Mouse (Mus musculus) heart, adult 9 months (tissue): ENCODE results near the gene Rbm6.
A peak's percentile ranks its signal among the peaks of the same experiment; 100 is the strongest.

Source experiments
- DNase-seq, 2 experiments: peaks; one replicate each; pipeline ENCODE4 v3.0.0; 2022; ENCODE audit warnings: low spot score in 2 of 2

Gene Rbm6

DNA sequence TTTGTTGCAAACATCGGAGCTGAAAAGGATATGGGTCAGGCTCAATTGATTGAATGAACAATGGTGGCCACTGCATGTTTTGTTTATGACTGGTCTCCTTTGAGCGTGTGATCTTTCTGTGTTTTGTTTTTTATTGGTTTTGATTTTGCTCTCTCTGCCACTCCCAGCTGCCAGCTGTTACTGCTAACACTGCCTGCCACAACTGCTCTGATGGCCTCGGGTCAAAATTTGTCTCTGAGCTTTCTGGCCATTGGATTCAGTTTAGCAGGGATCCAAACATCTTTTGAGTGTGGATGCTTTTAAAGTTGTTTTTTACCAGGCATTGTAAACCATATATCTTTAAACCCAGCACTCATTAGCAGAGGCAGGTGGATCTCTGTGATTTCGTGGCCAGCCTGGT, 7.4 kb upstream of the Rbm6 start:
- DNase-seq: no peak

DNA sequence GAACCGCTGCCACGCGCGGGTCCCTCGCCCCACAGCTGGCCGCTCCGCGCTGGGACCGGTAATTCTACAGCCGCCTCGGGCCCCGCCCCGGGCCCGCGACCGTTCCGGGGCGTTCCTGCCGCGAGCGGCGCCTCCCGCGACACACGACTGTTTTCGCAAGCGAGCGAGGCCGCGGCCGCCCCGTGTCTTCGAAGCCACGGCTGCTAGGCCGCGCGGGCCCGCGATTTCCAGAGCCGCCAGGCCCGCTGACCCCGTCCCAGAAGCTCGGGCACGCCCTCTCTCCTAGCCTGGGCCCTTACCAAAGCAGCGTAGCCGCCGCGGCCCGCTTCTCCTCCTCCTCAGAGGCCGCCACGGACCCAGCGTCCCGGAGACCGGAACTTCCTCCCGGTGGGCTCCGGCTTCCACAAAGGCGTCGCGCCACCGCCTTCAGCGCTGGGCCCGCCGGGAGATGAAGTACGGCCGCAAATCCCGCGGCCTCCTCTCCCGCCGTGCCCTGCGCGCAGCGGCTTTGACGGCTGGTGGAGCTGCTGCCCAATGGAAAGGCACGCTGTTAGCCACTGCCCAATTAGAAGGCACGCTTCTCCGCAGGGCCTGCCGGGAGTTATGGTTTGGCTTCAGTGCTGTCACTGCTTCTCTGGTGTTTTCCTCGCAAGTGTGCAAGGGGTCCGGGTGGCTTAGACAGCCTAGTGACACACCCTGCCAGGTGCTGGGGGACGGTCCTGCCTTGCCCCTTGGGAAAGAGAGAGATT, 513 bp downstream of the Rbm6 start:
- DNase-seq: peak; percentile 95 to 96

- no peak for DNase-seq
Observed at GRCm38 (mm10) chr9:107866081-107866480, 7.0 kb downstream of the Rbm6 start.

GRCm38 (mm10) chr9:107864493-107864892, 8.5 kb downstream of the Rbm6 start:
- no peak for DNase-seq

- DNase-seq: no peak
Observed at GRCm38 (mm10) chr9:107858343-107858742, 14.7 kb downstream of the Rbm6 start.

DNA sequence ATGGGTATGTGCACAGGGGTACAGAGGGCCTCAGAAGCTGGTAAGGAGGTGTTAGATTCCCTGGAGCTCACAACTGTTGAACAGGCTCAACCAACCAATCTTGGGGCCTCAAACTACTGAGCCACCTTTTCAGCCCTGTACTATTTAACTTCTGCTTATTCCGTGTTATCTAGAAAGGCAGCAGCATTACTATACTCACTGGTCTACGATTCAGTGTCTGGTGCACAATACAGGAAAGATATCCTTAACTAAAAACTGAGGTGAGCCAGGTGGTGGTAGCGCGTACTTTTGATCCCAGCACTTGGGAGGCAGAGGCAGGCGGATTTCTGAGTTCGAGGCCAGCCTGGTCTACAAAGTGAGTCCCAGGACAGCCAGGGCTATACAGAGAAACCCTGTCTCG, 24.1 kb downstream of the Rbm6 start:
- no peak for DNase-seq

- no peak for DNase-seq
Observed at GRCm38 (mm10) chr9:107842709-107843108, 30.3 kb downstream of the Rbm6 start.

DNA sequence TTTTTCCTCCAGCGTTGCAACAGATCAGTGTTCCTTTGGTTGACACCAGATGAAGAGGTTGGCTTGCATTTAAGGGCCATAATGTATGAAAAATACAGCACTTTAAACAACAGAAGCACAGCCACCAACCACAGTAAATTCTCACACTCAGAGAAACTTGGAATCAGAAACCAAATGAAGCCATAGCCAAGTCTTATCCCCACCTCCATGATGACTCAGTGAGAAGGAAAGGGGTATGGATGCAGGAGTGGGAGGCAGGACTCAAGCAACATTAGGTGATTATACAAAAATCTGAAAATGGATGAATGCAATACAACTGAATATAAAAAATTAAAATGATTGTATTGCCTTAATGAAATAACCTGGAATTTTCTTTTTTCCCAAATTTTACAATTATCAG, 34.2 kb downstream of the Rbm6 start:
- DNase-seq: no peak

- DNase-seq: no peak
Observed at GRCm38 (mm10) chr9:107833826-107834225, 39.2 kb downstream of the Rbm6 start.

DNA sequence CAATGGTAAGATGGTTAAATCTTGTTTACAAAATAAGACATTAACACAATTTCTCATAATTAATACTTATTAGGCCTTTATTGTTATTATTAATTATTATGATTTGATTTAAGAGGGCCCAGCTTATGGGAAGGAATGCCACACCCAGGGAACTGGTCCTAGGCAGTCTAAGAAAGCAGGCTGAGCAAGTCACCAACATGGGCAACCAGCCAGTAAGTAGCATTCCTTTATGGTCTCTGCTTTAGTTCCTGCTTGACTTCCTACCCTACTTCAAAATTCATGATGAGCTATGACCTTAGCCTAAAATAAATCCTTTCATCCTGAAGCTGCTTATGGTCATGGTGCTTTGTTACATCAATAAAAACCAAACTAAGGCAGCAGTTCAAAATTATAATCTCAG, 41.3 kb downstream of the Rbm6 start:
- DNase-seq: no peak

DNA sequence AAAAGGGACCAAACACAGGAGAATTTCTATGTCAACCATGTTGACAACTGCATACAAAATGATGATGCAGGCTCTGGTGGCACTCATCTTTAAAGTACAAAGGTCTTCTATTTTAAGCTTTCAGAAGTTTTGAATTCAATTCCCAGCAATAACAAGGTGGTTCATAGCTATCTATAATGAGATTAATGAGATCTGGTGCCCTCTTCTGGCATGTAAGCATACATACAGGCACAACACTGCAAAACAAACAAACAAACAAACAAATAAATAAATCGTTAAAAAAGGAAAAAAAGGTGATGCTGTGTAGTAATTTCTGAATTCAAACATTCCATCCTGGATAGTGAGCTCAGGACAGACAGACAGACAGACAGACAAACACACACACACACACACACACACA, 60.9 kb downstream of the Rbm6 start:
- no peak for DNase-seq

DNA sequence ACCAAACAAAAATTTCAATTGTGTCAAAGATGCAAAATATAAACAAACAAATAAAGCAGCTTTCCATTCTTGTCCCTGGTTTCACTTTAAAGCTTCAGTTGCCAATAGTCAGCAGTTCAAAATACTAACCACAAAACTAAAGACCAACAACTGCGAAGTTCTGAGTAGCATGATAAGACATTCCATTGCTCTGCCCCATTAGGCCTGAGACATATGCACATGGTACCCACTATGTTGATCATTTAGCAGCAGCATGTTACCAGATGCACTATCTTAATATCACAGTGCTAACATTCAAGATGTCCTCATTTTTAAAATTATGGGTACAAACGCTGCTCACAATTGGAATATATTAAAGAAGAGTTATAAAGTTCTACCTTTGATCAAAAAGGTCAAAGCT, 62.1 kb downstream of the Rbm6 start:
- no peak for DNase-seq

DNA sequence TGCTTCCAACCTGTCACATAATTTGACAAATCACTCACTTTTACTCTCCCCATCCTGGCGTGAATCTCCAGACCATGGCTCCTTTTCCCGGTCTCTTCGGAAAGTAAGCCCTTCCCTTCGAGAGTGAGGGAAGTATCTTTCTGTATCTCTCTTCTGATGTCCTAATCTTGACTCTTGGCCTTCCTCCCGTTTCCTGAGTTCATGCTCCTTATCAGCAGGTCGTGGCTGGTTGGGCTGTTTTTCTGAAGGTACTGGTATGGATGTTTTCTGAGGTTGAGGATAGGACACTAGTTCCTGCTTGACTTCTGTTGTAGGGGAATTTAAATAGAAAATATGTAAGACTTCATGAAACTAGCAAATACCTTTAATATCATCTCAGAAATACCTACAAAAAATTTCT, 81.3 kb downstream of the Rbm6 start:
- no peak for DNase-seq

GRCm38 (mm10) chr9:107782536-107783203, 90.4 kb downstream of the Rbm6 start:
- DNase-seq: no peak

- DNase-seq: no peak
Observed at GRCm38 (mm10) chr9:107776809-107777208, 96.2 kb downstream of the Rbm6 start.

DNA sequence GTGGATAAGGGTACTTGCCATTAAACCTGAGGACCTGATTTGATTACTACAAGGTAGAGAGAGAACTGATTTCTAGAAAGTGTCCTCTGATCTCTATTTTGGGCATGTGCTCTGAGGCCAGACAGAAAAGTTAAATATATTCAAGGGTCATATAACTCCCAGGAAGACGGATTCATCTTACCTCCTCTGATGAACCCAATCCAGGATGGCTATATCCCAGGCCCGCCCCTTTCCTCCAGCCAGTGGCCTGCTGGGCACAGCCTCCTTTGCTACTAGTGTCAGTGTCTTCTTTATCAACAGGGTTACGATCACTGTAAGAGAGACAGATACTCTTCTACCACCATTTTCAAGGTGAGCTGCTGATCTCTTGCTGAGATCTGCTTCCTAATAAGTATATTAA, 98.6 kb downstream of the Rbm6 start:
- DNase-seq: no peak

GRCm38 (mm10) chr9:107771782-107772181, 101.3 kb downstream of the Rbm6 start:
- DNase-seq: no peak

DNA sequence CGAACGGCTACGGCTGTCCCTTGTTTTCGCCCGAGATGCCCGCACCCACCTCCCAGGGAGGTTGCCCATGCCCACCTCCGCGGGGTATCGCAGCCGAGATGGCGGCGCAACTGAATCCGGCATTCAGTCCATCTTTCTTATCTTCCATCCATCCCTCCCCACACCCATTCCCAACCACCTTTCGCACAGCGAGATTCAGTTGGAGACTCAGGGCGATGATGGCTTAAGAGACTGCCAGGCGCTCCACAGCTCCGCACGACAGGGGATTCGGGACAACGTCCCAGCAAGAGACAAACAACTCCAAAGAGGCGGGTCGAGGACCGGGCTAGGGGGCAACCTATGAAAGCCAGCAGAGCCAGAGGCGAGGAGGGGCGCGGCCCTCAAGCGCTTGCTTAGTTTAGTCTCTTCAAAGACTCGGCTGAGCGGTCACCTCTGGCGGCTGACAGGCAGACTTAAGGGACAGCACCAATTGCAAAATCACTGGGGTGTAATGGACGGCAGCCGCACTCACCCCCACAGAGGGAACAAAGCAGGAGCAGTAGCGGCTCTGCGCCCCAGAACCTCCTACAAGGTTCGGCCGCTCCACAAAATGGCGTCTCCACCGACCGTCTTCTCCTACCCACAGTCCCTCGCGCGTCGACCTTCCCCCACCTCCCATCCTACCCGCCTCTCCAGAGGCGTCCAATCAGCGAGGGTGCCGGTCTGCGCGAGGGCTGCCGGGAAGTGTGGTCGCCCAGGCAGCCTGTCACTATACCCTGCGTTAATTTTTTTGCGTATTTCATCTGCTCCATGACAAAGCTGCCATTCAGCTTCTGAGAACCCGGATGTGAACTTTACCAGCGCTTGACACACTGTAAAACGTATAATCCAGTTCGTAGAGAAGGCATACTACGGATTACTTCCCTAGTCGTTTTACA, 102.4 kb downstream of the Rbm6 start, which contains the start of gene Rbm5:
Rbm5 (minus strand) TSS at position 623 of the 917 bp plus-strand sequence.
- peak; percentile 93 to 96 for DNase-seq

DNA sequence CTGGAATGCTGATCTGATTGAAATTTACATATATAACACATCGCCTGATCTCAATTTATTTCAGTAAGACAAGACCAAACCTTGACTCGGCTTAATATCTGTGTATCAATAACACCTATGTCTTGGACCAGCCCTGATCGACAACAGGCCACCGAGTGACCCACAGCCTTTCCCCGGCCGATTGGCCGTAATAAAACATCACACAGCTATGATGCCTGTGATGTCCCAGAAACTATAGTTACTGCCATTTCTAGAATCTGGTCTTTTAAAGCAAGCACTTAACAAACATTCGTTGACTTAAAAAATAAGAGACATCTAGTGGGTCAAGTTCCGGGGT, 103.0 kb downstream of the Rbm6 start:
- no peak for DNase-seq

DNA sequence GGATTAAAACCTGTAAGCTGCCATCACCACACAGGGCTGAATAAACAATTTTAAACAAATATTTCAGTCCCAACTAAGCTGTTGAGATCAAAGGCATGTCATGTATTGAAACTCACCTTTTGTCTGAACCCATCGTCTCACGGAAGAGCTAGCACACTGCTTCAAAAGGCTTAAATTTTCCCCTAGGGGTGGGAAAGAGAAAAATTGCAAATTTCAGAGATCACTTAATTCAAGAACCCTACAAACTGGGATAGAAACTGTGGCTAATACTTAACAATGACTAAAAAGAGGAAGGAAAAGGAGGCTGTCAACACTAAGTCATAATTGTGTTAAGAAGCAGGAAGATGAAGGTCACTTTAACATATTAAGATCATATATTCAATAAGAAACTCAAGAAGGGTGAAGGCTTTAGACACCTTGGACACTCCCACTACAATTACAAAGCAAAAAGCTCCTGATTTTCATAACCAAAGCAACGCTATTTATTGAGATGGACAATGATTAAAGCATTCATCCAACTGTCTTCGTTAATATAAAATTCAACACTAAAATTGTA, 103.5 kb downstream of the Rbm6 start:
- DNase-seq: no peak

GRCm38 (mm10) chr9:107768851-107769250, 104.2 kb downstream of the Rbm6 start:
- peak in 1 of 2 experiments; percentile 16 for DNase-seq

DNA sequence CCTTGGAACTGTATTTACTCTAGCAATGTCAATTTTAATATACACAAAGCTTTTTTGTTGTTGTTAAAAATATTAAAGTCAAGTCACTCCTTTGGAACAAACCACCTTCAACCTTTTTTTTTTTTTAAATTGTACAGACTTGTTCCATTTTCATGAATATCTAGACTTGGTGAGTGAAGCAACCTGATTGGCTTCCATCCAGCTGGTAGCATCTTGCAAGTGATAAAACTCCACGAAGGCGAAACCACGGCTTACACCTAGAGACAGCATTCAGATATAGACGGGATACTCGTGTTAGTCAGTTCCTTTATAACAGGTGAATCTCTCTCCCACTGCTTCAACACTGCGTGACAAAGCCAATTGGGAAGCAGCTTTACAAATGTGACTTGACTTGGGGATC, 113.4 kb downstream of the Rbm6 start:
- no peak for DNase-seq
